Mouse (Mus musculus) ZHBTc4 (cell line): ENCODE results near the gene Rpia.
"Not testable (repeated sequence)": the region's sequence is repeated elsewhere in the genome, so short reads cannot be mapped to it uniquely, and the experiment has no call there.

Experiments
- DNase-seq: peaks from one replicate; pipeline ENCODE4 v3.0.0-alpha.2; 2011; ENCODE audit warnings: low read depth, low spot score

The Rpia gene

GRCm38 (mm10) chr6:70791824-70792535, at the start of gene Rpia:
Rpia (minus strand) TSS chr6:70792232.
- peak; percentile 99 for DNase-seq

DNA sequence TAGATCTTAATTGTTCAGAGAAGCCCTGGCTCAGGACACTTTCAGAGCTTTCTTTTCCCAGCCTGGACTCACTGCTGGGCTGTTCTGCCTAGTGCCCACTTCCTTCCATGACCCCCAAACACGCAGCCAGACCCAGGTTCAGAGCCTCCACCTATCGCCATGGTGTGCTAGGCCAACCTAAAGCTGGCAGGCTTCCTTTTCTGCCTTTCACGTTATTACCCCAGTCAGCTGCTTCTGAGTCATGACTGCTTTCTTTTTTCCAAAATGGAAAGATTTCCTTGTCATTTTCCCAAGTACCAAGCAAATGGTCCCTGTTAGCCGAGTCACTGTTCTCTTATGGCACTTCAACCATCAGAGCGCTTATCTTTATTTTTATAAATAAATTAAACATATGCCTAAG, 48.2 kb upstream of the Rpia start:
- DNase-seq = no peak

DNA sequence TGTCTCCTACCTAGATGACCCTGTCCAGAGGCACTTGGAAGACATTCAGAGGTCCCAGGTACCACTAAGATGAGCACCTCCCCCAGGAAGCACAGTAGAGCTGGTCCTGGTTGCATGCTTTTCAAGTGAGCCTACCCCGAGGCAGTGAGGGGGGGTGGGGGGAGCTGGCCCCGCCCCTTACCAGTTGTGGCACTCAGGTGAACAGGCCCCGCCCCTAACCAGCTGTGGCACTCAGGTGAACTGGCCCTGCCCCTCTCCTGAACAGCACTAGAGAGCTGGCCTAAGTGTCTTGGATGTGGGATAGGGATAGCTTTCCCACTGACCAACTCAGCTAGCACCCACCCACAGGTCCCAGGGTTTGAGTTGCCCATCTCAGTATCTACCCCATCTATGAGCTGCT, 46.5 kb upstream of the Rpia start:
- DNase-seq = no peak

GRCm38 (mm10) chr6:70837297-70837696, 45.3 kb upstream of the Rpia start:
- no peak for DNase-seq

GRCm38 (mm10) chr6:70831179-70831839, 39.3 kb upstream of the Rpia start:
- no peak for DNase-seq

GRCm38 (mm10) chr6:70830552-70830951, 38.5 kb upstream of the Rpia start:
- no peak for DNase-seq

- DNase-seq = no peak
Observed at GRCm38 (mm10) chr6:70829451-70829850, 37.4 kb upstream of the Rpia start.

GRCm38 (mm10) chr6:70824987-70825337, 32.9 kb upstream of the Rpia start:
- DNase-seq = no peak

DNA sequence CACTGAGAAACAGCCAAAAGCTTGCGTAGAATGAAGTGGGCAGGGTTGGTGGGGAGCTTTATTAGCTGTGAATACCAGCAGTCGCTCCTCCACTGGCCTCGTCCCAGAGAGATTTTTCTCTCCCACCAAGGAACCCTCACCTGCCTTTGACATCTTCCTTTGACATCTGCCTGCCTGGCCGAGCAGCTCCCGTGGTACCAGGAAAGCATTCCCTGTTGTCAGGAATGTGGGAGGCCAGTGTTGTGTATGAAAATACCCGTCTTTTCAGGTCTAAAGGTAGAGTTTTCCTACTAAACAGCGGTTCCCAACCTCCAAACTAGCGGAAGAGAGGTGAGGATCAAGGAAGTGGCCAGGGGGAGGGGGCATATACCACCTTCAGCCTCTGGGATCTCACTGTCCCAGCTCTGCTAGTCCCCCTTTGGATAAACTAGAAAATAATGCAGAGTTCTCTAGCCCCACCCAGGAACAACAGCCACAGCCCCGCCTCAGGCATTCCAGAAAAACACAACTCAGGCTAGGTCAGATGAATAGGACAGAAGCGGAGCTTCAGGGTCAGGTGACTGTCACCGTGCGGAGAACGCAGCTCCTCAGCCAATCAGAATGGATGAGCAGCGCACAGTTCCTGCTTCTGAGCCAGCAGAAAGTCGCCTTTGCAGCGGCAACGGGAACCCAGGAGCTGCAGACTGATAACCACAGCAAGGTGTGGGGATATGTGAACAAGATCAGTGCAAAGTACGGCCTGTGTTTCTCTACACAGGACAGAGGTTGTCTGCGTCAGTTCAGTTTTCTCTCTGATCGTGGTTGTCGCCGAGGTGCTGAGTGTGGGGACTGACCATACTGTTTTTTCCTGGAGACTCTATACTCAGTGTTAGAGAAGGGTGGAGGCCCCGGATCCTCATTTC, 32.3 kb upstream of the Rpia start:
- peak; percentile 96 for DNase-seq

GRCm38 (mm10) chr6:70823277-70823676, 31.2 kb upstream of the Rpia start:
- not testable (repeated sequence) for DNase-seq

- no peak for DNase-seq
Observed at GRCm38 (mm10) chr6:70822386-70822910, 30.4 kb upstream of the Rpia start.

DNA sequence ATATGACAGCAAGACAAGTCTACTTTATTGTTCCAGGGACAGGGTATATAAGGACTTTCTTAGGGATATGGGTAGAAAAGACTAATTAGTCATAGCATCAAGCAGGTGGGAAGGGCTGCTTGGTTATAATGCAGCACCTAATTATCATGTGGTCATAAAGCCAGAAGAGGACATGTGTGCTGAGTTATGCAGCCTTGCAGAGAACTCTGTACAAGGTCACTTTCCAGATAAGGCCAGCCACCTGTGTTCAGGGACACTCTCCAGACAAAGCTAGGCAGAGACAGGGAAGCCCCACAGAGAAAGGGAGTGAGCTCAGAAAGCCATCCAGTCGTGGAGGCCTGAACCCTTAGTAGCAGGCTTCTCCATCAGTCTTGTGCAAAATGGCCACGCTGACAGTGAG, 29.5 kb upstream of the Rpia start:
- no peak for DNase-seq

DNA sequence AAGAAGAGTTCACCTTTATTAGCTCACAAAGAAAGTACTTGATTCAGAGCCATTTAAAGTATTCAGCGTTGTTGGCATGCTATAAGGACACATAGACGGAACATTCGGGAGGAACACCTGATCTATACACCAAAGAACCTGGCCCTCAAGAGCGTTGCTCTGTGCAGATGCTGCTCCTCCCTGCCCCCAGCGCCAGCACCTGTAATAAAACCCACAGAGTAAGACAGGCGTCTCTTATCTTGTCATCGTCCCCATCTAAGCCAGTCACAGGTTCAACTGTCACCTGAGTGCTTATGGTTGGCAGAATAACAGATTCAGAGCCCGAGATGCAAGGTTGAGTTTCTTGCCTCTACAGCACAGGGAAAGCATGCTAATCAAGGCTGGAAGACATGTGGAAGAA, 23.4 kb upstream of the Rpia start:
- no peak for DNase-seq

DNA sequence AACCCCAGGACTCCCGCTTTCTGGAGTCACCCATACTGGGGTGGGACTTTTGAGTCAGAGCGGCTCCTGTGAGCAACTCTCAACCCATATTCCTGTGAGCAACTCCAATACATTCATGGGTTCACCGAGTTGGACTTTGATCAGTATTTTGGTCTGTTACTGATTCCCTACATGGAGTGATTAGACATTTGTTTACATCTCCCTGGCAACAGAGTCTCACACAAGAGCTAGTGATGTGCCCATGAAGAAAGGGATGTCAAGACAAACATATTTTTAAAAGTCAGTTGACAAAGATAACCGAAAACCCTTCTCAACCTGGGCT, 22.6 kb upstream of the Rpia start:
- no peak for DNase-seq

- no peak for DNase-seq
Observed at GRCm38 (mm10) chr6:70813921-70814628, 22.0 kb upstream of the Rpia start.

DNA sequence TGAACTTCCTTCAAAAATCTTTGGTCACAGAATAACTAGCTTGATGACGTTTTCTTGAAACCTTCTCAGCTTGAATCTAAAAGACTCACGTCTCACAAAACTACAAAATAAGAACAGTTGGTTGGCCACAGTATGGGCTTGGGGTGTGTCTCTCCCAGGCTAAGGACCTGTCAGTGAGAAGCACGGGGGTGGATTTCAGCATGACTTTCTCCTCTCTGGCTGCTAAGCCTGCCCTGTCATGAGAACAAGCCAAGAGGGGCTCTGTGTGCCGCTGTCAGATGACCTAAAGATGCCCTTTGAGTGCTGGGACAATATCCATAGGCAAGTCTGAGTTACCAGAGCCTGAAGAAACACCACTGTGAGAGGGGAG, 20.5 kb upstream of the Rpia start:
- no peak for DNase-seq

DNA sequence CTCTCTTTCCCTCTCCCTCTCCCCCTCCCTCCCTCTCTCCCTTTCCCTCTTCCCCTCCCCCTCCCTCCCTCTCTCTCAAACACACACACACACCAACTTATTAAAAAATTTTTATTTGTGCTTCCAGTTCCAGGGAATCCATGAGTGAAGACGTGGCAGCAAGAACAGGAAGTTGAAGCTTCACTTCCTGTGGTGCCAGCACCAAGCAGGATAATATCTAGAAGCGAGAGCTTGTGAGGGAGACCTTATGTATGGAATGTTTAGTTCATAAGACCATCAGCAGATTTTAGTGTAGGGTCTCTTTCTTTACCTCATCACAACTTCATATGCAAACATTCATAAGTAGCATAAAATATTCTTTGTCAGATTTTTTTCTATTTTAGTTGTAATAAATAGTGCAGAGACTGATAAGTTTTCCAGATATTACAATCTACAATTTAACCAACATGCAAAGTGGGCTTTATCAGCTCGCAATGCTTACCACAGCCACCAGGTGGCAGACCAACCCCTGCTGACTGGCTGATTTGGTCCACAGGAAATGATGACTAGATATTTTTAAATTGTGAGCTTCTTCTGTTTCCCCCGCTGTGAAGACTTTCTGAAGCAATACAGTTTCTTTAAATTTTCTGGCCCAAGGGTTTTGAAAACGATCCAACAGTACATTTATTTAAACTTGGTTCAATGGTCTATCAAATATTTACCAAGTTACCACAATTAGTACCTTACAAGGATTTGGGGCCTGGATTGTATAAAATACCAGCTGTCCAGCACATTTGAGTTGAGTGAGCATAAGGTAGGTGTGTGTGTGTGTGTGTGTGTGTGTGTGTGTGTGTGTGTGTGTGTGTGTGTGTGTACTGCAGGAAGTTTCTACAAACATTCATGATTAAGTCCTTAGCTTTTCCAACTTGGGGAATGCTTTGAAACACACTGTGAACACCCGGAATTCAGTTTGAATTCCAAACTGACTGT, 19.8 kb upstream of the Rpia start:
- DNase-seq = peak; percentile 73

- DNase-seq = no peak
Observed at GRCm38 (mm10) chr6:70810524-70810923, 18.5 kb upstream of the Rpia start.

- no peak for DNase-seq
Observed at GRCm38 (mm10) chr6:70806514-70806912, 14.5 kb upstream of the Rpia start.

GRCm38 (mm10) chr6:70805820-70806513, 13.9 kb upstream of the Rpia start:
- peak; percentile 87 for DNase-seq
